Mouse (Mus musculus): ENCODE measurements around the gene Pcp4l1. TPM values are rescaled to one million over a fixed set of nuclear protein-coding genes. Genes with fewer than 3 reads are reported as not detected.

Pcp4l1 gene
- total and polyA plus RNA-seq, 3 experiments: 165 to 283 (median 255) TPM

DNA sequence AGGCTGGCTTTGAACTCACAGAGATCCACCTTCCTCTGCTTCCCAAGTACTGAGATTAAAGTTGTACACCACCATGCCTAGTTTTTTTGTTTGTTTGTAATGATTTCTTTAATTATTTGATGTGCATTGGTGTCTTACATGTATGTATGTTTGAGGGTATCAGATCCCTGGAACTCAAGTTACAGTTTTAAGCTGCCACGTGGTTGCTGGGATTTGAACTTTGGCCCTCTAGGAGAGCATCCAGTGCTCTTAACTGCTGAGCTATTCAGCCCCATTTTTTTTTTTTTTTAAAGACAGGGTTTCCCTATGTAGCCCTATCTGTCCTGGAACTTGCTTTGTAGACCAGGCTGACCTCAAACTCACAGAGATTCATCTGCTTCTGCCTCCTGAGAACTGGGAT lies 65.1 kb downstream of the Pcp4l1 start:
- no peaks in the 10 kb centered on the region for H3K27me3 ChIP-seq (ENCODE audit: control insufficient read depth, insufficient read depth, low read length)
- H3K36me3 ChIP-seq (ENCODE audit: control insufficient read depth, insufficient read depth, low read length): peaks cover 25% of the 10 kb centered on the region
- H3K79me2 ChIP-seq (replicated peaks; ENCODE audit: control insufficient read depth, insufficient read depth, low read length): no peaks in the 10 kb centered on the region
- no peak overlapping the region for H3K9ac ChIP-seq (ENCODE audit: low read depth, low read length)
- WGBS: 79% methylated on average over 1 of the region's 1 CpGs
- no peak for DNase-seq
- H3K4me1 ChIP-seq (ENCODE audit: control insufficient read depth, insufficient read depth, low read length): no peaks in the 10 kb centered on the region
- no peak overlapping the region for H3K27ac ChIP-seq
- intact Hi-C loops (cut with DNase I): no loop called here
- TF ChIP-seq POLR2A (IDR thresholded peaks at IDR 0.05; ENCODE audit: insufficient read depth, low read depth, low read length) (no peak), EP300 (IDR thresholded peaks at IDR 0.05; ENCODE audit: insufficient read depth, low read depth, low read length) (no peak), CTCF (IDR thresholded peaks at IDR 0.05) (no peak)
- H3K4me3 ChIP-seq: no peak overlapping the region

DNA sequence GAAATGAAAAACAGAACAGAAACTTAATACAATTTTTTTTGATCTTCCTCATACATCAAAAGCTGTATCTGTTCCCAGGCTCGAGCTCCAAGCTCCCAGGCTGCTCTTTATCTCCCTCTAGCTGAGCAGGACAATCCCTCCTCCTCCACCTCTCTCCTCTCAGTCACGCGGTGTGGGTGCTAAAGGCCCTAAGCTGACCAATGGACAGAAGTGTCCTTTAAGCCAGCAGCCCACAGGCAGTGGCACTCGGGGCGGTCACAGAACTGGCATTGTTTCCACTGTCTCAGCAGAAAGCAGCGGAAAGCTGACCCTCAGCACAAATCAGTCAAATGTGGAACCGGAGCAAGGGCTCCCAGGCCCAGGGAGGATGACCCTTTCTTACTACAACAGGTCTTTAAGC lies 66.8 kb downstream of the Pcp4l1 start:
- WGBS: 54% methylated on average over 7 of the region's 7 CpGs
- Histone ChIP-seq H3K79me2 (replicated peaks; ENCODE audit: control insufficient read depth, insufficient read depth, low read length) (no peaks in the 10 kb centered on the region), H3K36me3 (ENCODE audit: control insufficient read depth, insufficient read depth, low read length) (peaks cover 20% of the 10 kb centered on the region), H3K27ac (no peak overlapping the region), H3K27me3 (ENCODE audit: control insufficient read depth, insufficient read depth, low read length) (no peaks in the 10 kb centered on the region), H3K4me3 (no peak overlapping the region), H3K4me1 (ENCODE audit: control insufficient read depth, insufficient read depth, low read length) (no peaks in the 10 kb centered on the region), H3K9ac (ENCODE audit: low read depth, low read length) (no peak overlapping the region)
- no peak for TF ChIP-seq POLR2A (IDR thresholded peaks at IDR 0.05; ENCODE audit: insufficient read depth, low read depth, low read length)
- TF ChIP-seq CTCF (IDR thresholded peaks at IDR 0.05): peak; percentile 46
- peak; percentile 42 to 68 for DNase-seq
- intact Hi-C loops (cut with DNase I): no loop called here

DNA sequence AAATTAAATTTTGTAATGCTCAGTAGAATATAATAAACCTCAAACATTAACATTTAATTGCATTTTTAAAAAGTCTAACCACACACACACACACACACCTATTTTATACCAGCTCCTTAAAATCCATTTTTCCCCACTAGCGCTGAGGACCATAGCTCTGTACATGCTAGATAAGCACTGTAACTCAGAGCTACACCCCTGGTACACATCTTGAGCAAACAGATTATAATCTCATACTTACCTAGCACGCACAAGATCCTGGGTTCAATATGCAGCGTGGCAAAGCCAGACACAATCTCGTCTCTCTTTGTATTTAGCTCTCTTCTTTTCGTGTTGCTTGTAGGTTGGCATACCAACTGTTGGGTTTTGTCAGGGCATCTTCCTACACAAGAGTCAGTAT lies 71.7 kb downstream of the Pcp4l1 start:
- no peaks in the 10 kb centered on the region for H3K4me1 ChIP-seq (ENCODE audit: control insufficient read depth, insufficient read depth, low read length)
- H3K36me3 ChIP-seq (ENCODE audit: control insufficient read depth, insufficient read depth, low read length): no peaks in the 10 kb centered on the region
- no peak for DNase-seq
- TF ChIP-seq EP300 (IDR thresholded peaks at IDR 0.05; ENCODE audit: insufficient read depth, low read depth, low read length) (no peak), POLR2A (IDR thresholded peaks at IDR 0.05; ENCODE audit: insufficient read depth, low read depth, low read length) (no peak), CTCF (IDR thresholded peaks at IDR 0.05) (no peak)
- intact Hi-C loops (cut with DNase I): no loop called here
- no peaks in the 10 kb centered on the region for H3K27me3 ChIP-seq (ENCODE audit: control insufficient read depth, insufficient read depth, low read length)
- no peaks in the 10 kb centered on the region for H3K79me2 ChIP-seq (replicated peaks; ENCODE audit: control insufficient read depth, insufficient read depth, low read length)
- WGBS: 88% methylated on average over 5 of the region's 5 CpGs
- no peak overlapping the region for H3K9ac ChIP-seq (ENCODE audit: low read depth, low read length)
- H3K4me3 ChIP-seq: no peak overlapping the region
- no peak overlapping the region for H3K27ac ChIP-seq

Other genes with a start within 250 kb of the Pcp4l1 start
- gene Fcgr2b, start 219.7 kb downstream of the Pcp4l1 start, total RNA-seq (2021): 1 to 10 TPM; 7.4 to 8.4 TPM
- gene Fcgr2b, start 219.7 kb downstream of the Pcp4l1 start, polyA plus RNA-seq (2012; rRNA removed): 10.4 and 10.9 TPM in 2 replicates
- 1 to 10 TPM in 1 of 2 experiments, under 1 TPM in 1; 0.70 to 1.2 TPM for gene Fcgr4, start 177.3 kb downstream of the Pcp4l1 start, total RNA-seq (2021)
- 0.79 and 1.4 TPM in 2 replicates for gene Fcgr4, start 177.3 kb downstream of the Pcp4l1 start, polyA plus RNA-seq (2012; rRNA removed)
- 10 to 100 TPM; 12.1 to 12.7 TPM for gene Fcgr3, start 131.3 kb downstream of the Pcp4l1 start, total RNA-seq (2021)
- 11.5 and 12.6 TPM in 2 replicates for gene Fcgr3, start 131.3 kb downstream of the Pcp4l1 start, polyA plus RNA-seq (2012; rRNA removed)
- gene Cfap126, start 82.3 kb downstream of the Pcp4l1 start, total RNA-seq (2021): under 1 TPM; 0.89 to 0.98 TPM
- 2.1 and 6.3 TPM in 2 replicates for gene Cfap126, start 82.3 kb downstream of the Pcp4l1 start, polyA plus RNA-seq (2012; rRNA removed)
- gene Sdhc, start 45.7 kb downstream of the Pcp4l1 start, total RNA-seq (2021): 1,000 to 10,000 TPM; 1,087 to 1,288 TPM
- gene Sdhc, start 45.7 kb downstream of the Pcp4l1 start, polyA plus RNA-seq (2012; rRNA removed): 1,025 and 1,670 TPM in 2 replicates
- gene Mpz, start 45.6 kb downstream of the Pcp4l1 start, total RNA-seq (2021): under 1 TPM in 1 of 2 experiments, not detected in 1; 0.39 TPM
- gene Mpz, start 45.6 kb downstream of the Pcp4l1 start, polyA plus RNA-seq (2012; rRNA removed): 3.2 and 8.0 TPM in 2 replicates
- gene Nr1i3, start 17.7 kb upstream of the Pcp4l1 start, total RNA-seq (2021): not detected
- 0.12 TPM in 1 of 2 replicates, not detected in the other for gene Nr1i3, start 17.7 kb upstream of the Pcp4l1 start, polyA plus RNA-seq (2012; rRNA removed)
- gene Tomm40l, start 26.2 kb upstream of the Pcp4l1 start, total RNA-seq (2021): 10 to 100 TPM; 79.8 to 81.6 TPM
- 63.9 and 83.2 TPM in 2 replicates for gene Tomm40l, start 26.2 kb upstream of the Pcp4l1 start, polyA plus RNA-seq (2012; rRNA removed)
- gene Apoa2, start 28.8 kb upstream of the Pcp4l1 start, total RNA-seq (2021): 1 to 10 TPM; 2.1 to 2.2 TPM
- gene Apoa2, start 28.8 kb upstream of the Pcp4l1 start, polyA plus RNA-seq (2012; rRNA removed): 3.9 and 15.3 TPM in 2 replicates
- 10 to 100 TPM; 12.4 to 15.3 TPM for gene Fcer1g, start 38.1 kb upstream of the Pcp4l1 start, total RNA-seq (2021)
- 32.7 and 50.8 TPM in 2 replicates for gene Fcer1g, start 38.1 kb upstream of the Pcp4l1 start, polyA plus RNA-seq (2012; rRNA removed)
- 1 to 10 TPM in 1 of 2 experiments, under 1 TPM in 1; 0.29 to 1.5 TPM for gene Adamts4, start 54.2 kb upstream of the Pcp4l1 start, total RNA-seq (2021)
- gene Adamts4, start 54.2 kb upstream of the Pcp4l1 start, polyA plus RNA-seq (2012; rRNA removed): 0.92 and 0.94 TPM in 2 replicates
- 1,000 to 10,000 TPM; 1,369 to 1,610 TPM for gene Ndufs2, start 55.1 kb upstream of the Pcp4l1 start, total RNA-seq (2021)
- gene Ndufs2, start 55.1 kb upstream of the Pcp4l1 start, polyA plus RNA-seq (2012; rRNA removed): 997 and 1,250 TPM in 2 replicates
- gene B4galt3, start 74.1 kb upstream of the Pcp4l1 start, total RNA-seq (2021): 10 to 100 TPM; 16.4 to 17.4 TPM
- gene B4galt3, start 74.1 kb upstream of the Pcp4l1 start, polyA plus RNA-seq (2012; rRNA removed): 41.9 and 45.7 TPM in 2 replicates
- 10 to 100 TPM in 1 of 2 experiments, 1 to 10 TPM in 1; 9.7 to 12.0 TPM for gene Ppox, start 84.9 kb upstream of the Pcp4l1 start, total RNA-seq (2021)
- 31.4 and 33.1 TPM in 2 replicates for gene Ppox, start 84.9 kb upstream of the Pcp4l1 start, polyA plus RNA-seq (2012; rRNA removed)
- 10 to 100 TPM; 19.9 to 20.1 TPM for gene Usp21, start 91.7 kb upstream of the Pcp4l1 start, total RNA-seq (2021)
- 31.7 and 37.9 TPM in 2 replicates for gene Usp21, start 91.7 kb upstream of the Pcp4l1 start, polyA plus RNA-seq (2012; rRNA removed)
- 10 to 100 TPM; 80.5 to 93.5 TPM for gene Ufc1, start 98.8 kb upstream of the Pcp4l1 start, total RNA-seq (2021)
- gene Ufc1, start 98.8 kb upstream of the Pcp4l1 start, polyA plus RNA-seq (2012; rRNA removed): 29.7 and 37.7 TPM in 2 replicates
- 10 to 100 TPM; 20.8 to 22.9 TPM for gene Dedd, start 132.9 kb upstream of the Pcp4l1 start, total RNA-seq (2021)
- gene Dedd, start 132.9 kb upstream of the Pcp4l1 start, polyA plus RNA-seq (2012; rRNA removed): 28.8 and 33.0 TPM in 2 replicates
- 10 to 100 TPM; 25.9 to 32.7 TPM for gene Nit1, start 149.4 kb upstream of the Pcp4l1 start, total RNA-seq (2021)
- 40.1 and 41.3 TPM in 2 replicates for gene Nit1, start 149.4 kb upstream of the Pcp4l1 start, polyA plus RNA-seq (2012; rRNA removed)
- 10 to 100 TPM; 68.3 to 97.4 TPM for gene Pfdn2, start 149.4 kb upstream of the Pcp4l1 start, total RNA-seq (2021)
- 25.4 and 29.8 TPM in 2 replicates for gene Pfdn2, start 149.4 kb upstream of the Pcp4l1 start, polyA plus RNA-seq (2012; rRNA removed)
- under 1 TPM in 1 of 2 experiments, not detected in 1; 0.16 TPM for gene Klhdc9, start 164.5 kb upstream of the Pcp4l1 start, total RNA-seq (2021)
- gene Klhdc9, start 164.5 kb upstream of the Pcp4l1 start, polyA plus RNA-seq (2012; rRNA removed): 0.20 and 0.25 TPM in 2 replicates
- under 1 TPM; 0.13 to 0.23 TPM for gene Nectin4, start 173.8 kb upstream of the Pcp4l1 start, total RNA-seq (2021)
- gene Nectin4, start 173.8 kb upstream of the Pcp4l1 start, polyA plus RNA-seq (2012; rRNA removed): 0.21 and 0.29 TPM in 2 replicates
- gene Arhgap30, start 192.7 kb upstream of the Pcp4l1 start, total RNA-seq (2021): 1 to 10 TPM; 2.3 to 2.4 TPM
- 2.6 and 3.2 TPM in 2 replicates for gene Arhgap30, start 192.7 kb upstream of the Pcp4l1 start, polyA plus RNA-seq (2012; rRNA removed)
- gene Usf1, start 215.0 kb upstream of the Pcp4l1 start, total RNA-seq (2021): 10 to 100 TPM; 38.4 to 46.6 TPM
- 47.8 and 64.2 TPM in 2 replicates for gene Usf1, start 215.0 kb upstream of the Pcp4l1 start, polyA plus RNA-seq (2012; rRNA removed)
- 1 to 10 TPM; 1.3 to 1.8 TPM for gene Tstd1, start 222.6 kb upstream of the Pcp4l1 start, total RNA-seq (2021)
- 2.2 and 3.1 TPM in 2 replicates for gene Tstd1, start 222.6 kb upstream of the Pcp4l1 start, polyA plus RNA-seq (2012; rRNA removed)
- gene F11r, start 241.3 kb upstream of the Pcp4l1 start, total RNA-seq (2021): 10 to 100 TPM; 32.9 to 36.1 TPM
- 47.5 and 58.3 TPM in 2 replicates for gene F11r, start 241.3 kb upstream of the Pcp4l1 start, polyA plus RNA-seq (2012; rRNA removed)

Measured in heart, adult 2 months (tissue).